Mouse (Mus musculus) kidney, adult 2 months (tissue): ENCODE measurements around the gene Zfp568.

Experiments
- CTCF ChIP-seq: fragments of 200-500 bp; conservative IDR thresholded peaks from 2 replicates; pipeline ENCODE4 v1.5.1; 2011; ENCODE audit warnings: low read depth, mild to moderate bottlenecking, control low read depth, low read length, moderate library complexity, mixed read lengths; ENCODE audit not compliant: insufficient read depth, insufficient read length
- POLR2A ChIP-seq: fragments of 200-500 bp; IDR thresholded peaks from one replicate; pipeline ENCODE4 v1.6.1; 2011; ENCODE audit warnings: low read depth, low read length, control low read depth

DNA sequence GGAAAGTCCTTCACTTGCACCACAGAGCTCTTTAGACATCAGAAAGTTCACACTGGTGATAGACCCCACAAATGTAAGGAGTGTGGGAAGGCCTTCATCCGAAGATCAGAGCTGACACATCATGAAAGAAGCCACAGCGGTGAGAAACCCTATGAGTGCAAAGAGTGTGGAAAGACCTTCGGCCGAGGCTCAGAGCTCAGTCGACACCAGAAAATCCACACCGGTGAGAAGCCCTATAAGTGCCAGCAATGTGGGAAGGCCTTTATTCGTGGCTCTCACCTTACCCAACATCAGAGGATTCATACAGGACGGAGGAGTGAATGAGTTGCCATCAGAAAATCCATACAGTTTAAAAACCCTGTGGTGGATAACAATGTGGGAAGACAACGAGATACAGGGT lies 39.6 kb downstream of the Zfp568 start:
- TF ChIP-seq CTCF (no peak), POLR2A (no peak)
